Mouse (Mus musculus): ENCODE measurements at regions not wholly inside any gene's neighbourhood (a gene's known extent, or its start where the extent isn't known, plus 50 kb on each side); places are given as distances from the start of the nearest gene placed in this dataset.
"Not testable (repeated sequence)": the region's sequence is repeated elsewhere in the genome, so short reads cannot be mapped to it uniquely, and the experiment has no call there.

GRCm38 (mm10) chr4:67190536-67190935, 363.2 kb downstream of the Tlr4 start:
- Histone ChIP-seq H3K79me2 (ENCODE audit: control insufficient read depth, insufficient read depth) (no peaks in the 10 kb centered on the region), H3K36me3 (ENCODE audit: control insufficient read depth, insufficient read depth) (no peaks in the 10 kb centered on the region), H3K4me3 (no peak overlapping the region), H3K4me2 (ENCODE audit: low read depth) (no peak overlapping the region), H3ac (ENCODE audit: control insufficient read depth, insufficient read length) (no peak overlapping the region), H3K27me3 (ENCODE audit: control insufficient read depth, insufficient read depth, insufficient read length) (no peaks in the 10 kb centered on the region)
- no peak for TF ChIP-seq USF1 (IDR thresholded peaks at IDR 0.05; ENCODE audit: low read depth)
- TF ChIP-seq MYOD1 (IDR thresholded peaks at IDR 0.05; ENCODE audit: control insufficient read depth in 1 of 3, insufficient read length in 2 of 3, low read depth in 2 of 3): no peak
- no peak for TF ChIP-seq TCF12 (IDR thresholded peaks at IDR 0.05; ENCODE audit: insufficient read depth, poor library complexity, severe bottlenecking)

GRCm38 (mm10) chr4:67194425-67194824, 367.0 kb downstream of the Tlr4 start:
- H3K4me3 ChIP-seq: no peak overlapping the region
- no peak overlapping the region for H3K4me2 ChIP-seq (ENCODE audit: low read depth)
- no peaks in the 10 kb centered on the region for H3K79me2 ChIP-seq (ENCODE audit: control insufficient read depth, insufficient read depth)
- H3ac ChIP-seq (ENCODE audit: control insufficient read depth, insufficient read length): no peak overlapping the region
- TF ChIP-seq POLR2A (IDR thresholded peaks at IDR 0.05; ENCODE audit: insufficient read length, low read depth) (no peak), TCF12 (IDR thresholded peaks at IDR 0.05; ENCODE audit: insufficient read depth, poor library complexity, severe bottlenecking) (no peak), MYOD1 (IDR thresholded peaks at IDR 0.05; ENCODE audit: control insufficient read depth in 1 of 3, insufficient read length in 2 of 3, low read depth in 2 of 3) (no peak), REST (IDR thresholded peaks at IDR 0.05; ENCODE audit: insufficient read depth, insufficient read length) (no peak), POLR2AphosphoS2 (IDR thresholded peaks at IDR 0.05; ENCODE audit: insufficient read length, low read depth) (no peak), TCF3 (IDR thresholded peaks at IDR 0.05; ENCODE audit: insufficient read length, low read depth) (no peak), E2F4 (IDR thresholded peaks at IDR 0.05; ENCODE audit: insufficient read depth) (no peak), SRF (IDR thresholded peaks at IDR 0.05; ENCODE audit: control insufficient read depth, insufficient read length, low read depth) (no peak), USF1 (IDR thresholded peaks at IDR 0.05; ENCODE audit: low read depth) (no peak), MAX (IDR thresholded peaks at IDR 0.05; ENCODE audit: low read depth) (no peak), CEBPB (IDR thresholded peaks at IDR 0.05; ENCODE audit: insufficient read depth, poor library complexity, severe bottlenecking) (no peak), MYOG (IDR thresholded peaks at IDR 0.05; ENCODE audit: control insufficient read depth in 1 of 3, insufficient read depth in 1 of 3, insufficient read length in 2 of 3, low read depth in 2 of 3) (no peak)
- H3K36me3 ChIP-seq (ENCODE audit: control insufficient read depth, insufficient read depth): no peaks in the 10 kb centered on the region
- no peaks in the 10 kb centered on the region for H3K27me3 ChIP-seq (ENCODE audit: control insufficient read depth, insufficient read depth, insufficient read length)

GRCm38 (mm10) chr4:67196907-67197306, 369.5 kb downstream of the Tlr4 start:
- Histone ChIP-seq H3K27me3 (ENCODE audit: control insufficient read depth, insufficient read depth, insufficient read length) (no peaks in the 10 kb centered on the region), H3ac (ENCODE audit: control insufficient read depth, insufficient read length) (no peak overlapping the region), H3K79me2 (ENCODE audit: control insufficient read depth, insufficient read depth) (no peaks in the 10 kb centered on the region), H3K4me3 (no peak overlapping the region), H3K36me3 (ENCODE audit: control insufficient read depth, insufficient read depth) (no peaks in the 10 kb centered on the region), H3K4me2 (ENCODE audit: low read depth) (no peak overlapping the region)
- TF ChIP-seq USF1 (IDR thresholded peaks at IDR 0.05; ENCODE audit: low read depth) (no peak), MYOG (IDR thresholded peaks at IDR 0.05; ENCODE audit: control insufficient read depth in 1 of 3, insufficient read depth in 1 of 3, insufficient read length in 2 of 3, low read depth in 2 of 3) (no peak), TCF3 (IDR thresholded peaks at IDR 0.05; ENCODE audit: insufficient read length, low read depth) (no peak), POLR2A (IDR thresholded peaks at IDR 0.05; ENCODE audit: insufficient read length, low read depth) (no peak), MAX (IDR thresholded peaks at IDR 0.05; ENCODE audit: low read depth) (no peak), REST (IDR thresholded peaks at IDR 0.05; ENCODE audit: insufficient read depth, insufficient read length) (no peak), TCF12 (IDR thresholded peaks at IDR 0.05; ENCODE audit: insufficient read depth, poor library complexity, severe bottlenecking) (no peak), SRF (IDR thresholded peaks at IDR 0.05; ENCODE audit: control insufficient read depth, insufficient read length, low read depth) (no peak), MYOD1 (IDR thresholded peaks at IDR 0.05; ENCODE audit: control insufficient read depth in 1 of 3, insufficient read length in 2 of 3, low read depth in 2 of 3) (no peak), E2F4 (IDR thresholded peaks at IDR 0.05; ENCODE audit: insufficient read depth) (no peak), POLR2AphosphoS2 (IDR thresholded peaks at IDR 0.05; ENCODE audit: insufficient read length, low read depth) (no peak), CEBPB (IDR thresholded peaks at IDR 0.05; ENCODE audit: insufficient read depth, poor library complexity, severe bottlenecking) (no peak)

GRCm38 (mm10) chr4:67208406-67208805, 381.0 kb downstream of the Tlr4 start:
- not testable (repeated sequence) for H3K27me3 ChIP-seq (ENCODE audit: control insufficient read depth, insufficient read depth, insufficient read length); H3K36me3 ChIP-seq (ENCODE audit: control insufficient read depth, insufficient read depth); H3K79me2 ChIP-seq (ENCODE audit: control insufficient read depth, insufficient read depth); H3ac ChIP-seq (ENCODE audit: control insufficient read depth, insufficient read length); H3K4me3 ChIP-seq; H3K4me2 ChIP-seq (ENCODE audit: low read depth)

- no peaks in the 10 kb centered on the region for H3K27me3 ChIP-seq (ENCODE audit: control insufficient read depth, insufficient read depth, insufficient read length)
Observed at GRCm38 (mm10) chr4:67213363-67213762, 386.0 kb downstream of the Tlr4 start.

More at GRCm38 (mm10) chr4:67213363-67213762, 386.0 kb downstream of the Tlr4 start:
- no peaks in the 10 kb centered on the region for H3K79me2 ChIP-seq (ENCODE audit: control insufficient read depth, insufficient read depth)
- H3K4me2 ChIP-seq (ENCODE audit: low read depth): no peak overlapping the region
- no peak overlapping the region for H3ac ChIP-seq (ENCODE audit: control insufficient read depth, insufficient read length)
- H3K4me3 ChIP-seq: no peak overlapping the region
- no peaks in the 10 kb centered on the region for H3K36me3 ChIP-seq (ENCODE audit: control insufficient read depth, insufficient read depth)
- TF ChIP-seq REST (IDR thresholded peaks at IDR 0.05; ENCODE audit: insufficient read depth, insufficient read length): no peak
- no peak for TF ChIP-seq MAX (IDR thresholded peaks at IDR 0.05; ENCODE audit: low read depth)
- TF ChIP-seq E2F4 (IDR thresholded peaks at IDR 0.05; ENCODE audit: insufficient read depth): no peak
- TF ChIP-seq POLR2AphosphoS2 (IDR thresholded peaks at IDR 0.05; ENCODE audit: insufficient read length, low read depth): no peak

All from myocyte (in vitro differentiated cells).